Mouse (Mus musculus) brain, embryonic 14.5 days (tissue): Measurements from ENCODE around the gene Itga11. TPM values are rescaled to one million over a fixed set of nuclear protein-coding genes. Genes with fewer than 3 reads are reported as not detected.

Experiments
- DNase-seq: peaks from one replicate; pipeline ENCODE4 v3.0.0-alpha.2; 2011; ENCODE audit warnings: low read depth
- CTCF ChIP-seq: fragments of 200-500 bp; IDR thresholded peaks from 2 replicates; pipeline ENCODE4 v1.5.1; 2012; ENCODE audit warnings: inconsistent platforms, mild to moderate bottlenecking, moderate library complexity, borderline replicate concordance; ENCODE audit not compliant: insufficient read depth, insufficient read length; ENCODE audit errors: extremely low read depth
- POLR2A ChIP-seq: fragments of 200-500 bp; IDR thresholded peaks from 2 replicates; pipeline ENCODE4 v1.6.1; 2012; ENCODE audit warnings: mild to moderate bottlenecking, inconsistent platforms, borderline replicate concordance; ENCODE audit not compliant: poor library complexity, insufficient read depth, insufficient read length, severe bottlenecking; ENCODE audit errors: extremely low read depth
- polyA plus RNA-seq: library from polyadenylated mRNA; depleted of rRNA; stranded (reverse); fragments of >200 nt; gene quantifications from 2 replicates; pipeline ENCODE4 v1.2.3, GENCODE M21; 2012; rRNA removed

Gene Itga11
- polyA plus RNA-seq, 1 experiment: 4.2 TPM

GRCm38 (mm10) chr9:62827939-62828652, 150.5 kb downstream of the Itga11 start:
- DNase-seq: peak; percentile 81
- no peak for TF ChIP-seq POLR2A
- TF ChIP-seq CTCF: no peak

GRCm38 (mm10) chr9:62828662-62829086, 151.0 kb downstream of the Itga11 start:
- DNase-seq: peak; percentile 98
- peak; percentile 92 for TF ChIP-seq CTCF
- 0 out of 2 replicates have a peak, but pooled peaks have one; percentile 9 for TF ChIP-seq POLR2A

- DNase-seq: no peak
- no peak for TF ChIP-seq POLR2A
- TF ChIP-seq CTCF: no peak
Observed at GRCm38 (mm10) chr9:62829877-62830276, 152.3 kb downstream of the Itga11 start.

Other genes with a start within 250 kb of the Itga11 start
- 67.4 and 92.7 TPM in 2 replicates for gene Coro2b, start 140.8 kb upstream of the Itga11 start, polyA plus RNA-seq
- 48.8 and 89.5 TPM in 2 replicates for gene Fem1b, start 134.1 kb downstream of the Itga11 start, polyA plus RNA-seq
- 13.7 and 13.8 TPM in 2 replicates for gene Cln6, start 161.0 kb downstream of the Itga11 start, polyA plus RNA-seq
- 6.8 and 13.3 TPM in 2 replicates for gene Calml4, start 180.3 kb downstream of the Itga11 start, polyA plus RNA-seq